Mouse (Mus musculus) midbrain, postnatal 0 days (tissue): ENCODE measurements around the gene Gm6034. TPM values are rescaled to one million over a fixed set of nuclear protein-coding genes. Genes with fewer than 3 reads are reported as not detected.

Source experiments
- polyA plus RNA-seq: library from polyadenylated mRNA; unstranded; fragments of >200 nt; fragmentation: Nextera tagmentation; extraction: Ambion mirVana; gene quantifications from 2 replicates; pipeline ENCODE4 v1.2.1, GENCODE M21; 2015
- total RNA-seq: library from RNA; depleted of rRNA; stranded (reverse); fragments of >200 nt; gene quantifications from 2 replicates; pipeline ENCODE4 v1.2.3, GENCODE M21; 2014; rRNA removed

The Gm6034 gene
- total and polyA plus RNA-seq, 2 experiments from 2014 or later: 0.16 TPM; not detected in 1

Other genes starting within 250 kb of the Gm6034 start
- gene Ier3, start 221.3 kb upstream of the Gm6034 start, total RNA-seq: 10.9 and 13.5 TPM in 2 replicates
- 12.2 and 16.0 TPM in 2 replicates for gene Ier3, start 221.3 kb upstream of the Gm6034 start, polyA plus RNA-seq
- gene Flot1, start 219.7 kb upstream of the Gm6034 start, total RNA-seq: 112 and 122 TPM in 2 replicates
- gene Flot1, start 219.7 kb upstream of the Gm6034 start, polyA plus RNA-seq: 124 and 140 TPM in 2 replicates
- 3,416 and 3,526 TPM in 2 replicates for gene Tubb5, start 204.7 kb upstream of the Gm6034 start, total RNA-seq
- gene Tubb5, start 204.7 kb upstream of the Gm6034 start, polyA plus RNA-seq: 1,872 and 1,886 TPM in 2 replicates
- 22.4 and 22.6 TPM in 2 replicates for gene Mdc1, start 201.4 kb upstream of the Gm6034 start, total RNA-seq
- 3.7 and 4.7 TPM in 2 replicates for gene Mdc1, start 201.4 kb upstream of the Gm6034 start, polyA plus RNA-seq
- 7.6 and 12.1 TPM in 2 replicates for gene Nrm, start 181.6 kb upstream of the Gm6034 start, total RNA-seq
- gene Nrm, start 181.6 kb upstream of the Gm6034 start, polyA plus RNA-seq: 11.0 and 11.8 TPM in 2 replicates
- 16.2 and 33.0 TPM in 2 replicates for gene Ppp1r18, start 177.4 kb upstream of the Gm6034 start, total RNA-seq
- gene Ppp1r18, start 177.4 kb upstream of the Gm6034 start, polyA plus RNA-seq: 14.1 and 14.4 TPM in 2 replicates
- gene Dhx16, start 163.1 kb upstream of the Gm6034 start, total RNA-seq: 26.7 and 27.7 TPM in 2 replicates
- 23.6 and 25.1 TPM in 2 replicates for gene Dhx16, start 163.1 kb upstream of the Gm6034 start, polyA plus RNA-seq
- gene 2310061I04Rik, start 145.5 kb upstream of the Gm6034 start, total RNA-seq: 43.5 and 47.7 TPM in 2 replicates
- 88.3 and 89.3 TPM in 2 replicates for gene 2310061I04Rik, start 145.5 kb upstream of the Gm6034 start, polyA plus RNA-seq
- 199 and 216 TPM in 2 replicates for gene Atat1, start 132.9 kb upstream of the Gm6034 start, total RNA-seq
- gene Atat1, start 132.9 kb upstream of the Gm6034 start, polyA plus RNA-seq: 326 and 332 TPM in 2 replicates
- 37.2 and 46.6 TPM in 2 replicates for gene Mrps18b, start 126.6 kb upstream of the Gm6034 start, total RNA-seq
- gene Mrps18b, start 126.6 kb upstream of the Gm6034 start, polyA plus RNA-seq: 55.7 and 57.4 TPM in 2 replicates
- gene Ppp1r10, start 126.5 kb upstream of the Gm6034 start, total RNA-seq: 39.3 and 52.8 TPM in 2 replicates
- 23.0 and 24.8 TPM in 2 replicates for gene Ppp1r10, start 126.5 kb upstream of the Gm6034 start, polyA plus RNA-seq
- 61.8 and 67.0 TPM in 2 replicates for gene Abcf1, start 73.2 kb upstream of the Gm6034 start, total RNA-seq
- 89.0 and 100 TPM in 2 replicates for gene Abcf1, start 73.2 kb upstream of the Gm6034 start, polyA plus RNA-seq
- 94.9 and 117 TPM in 2 replicates for gene Gnl1, start 63.1 kb upstream of the Gm6034 start, total RNA-seq
- gene Gnl1, start 63.1 kb upstream of the Gm6034 start, polyA plus RNA-seq: 80.8 and 82.8 TPM in 2 replicates
- 43.9 and 57.8 TPM in 2 replicates for gene Prr3, start 62.7 kb upstream of the Gm6034 start, total RNA-seq
- 97.0 and 100 TPM in 2 replicates for gene Prr3, start 62.7 kb upstream of the Gm6034 start, polyA plus RNA-seq
- gene H2-T24, start 22.4 kb upstream of the Gm6034 start, total RNA-seq: 0.16 and 1.7 TPM in 2 replicates
- 5.3 and 7.2 TPM in 2 replicates for gene H2-T24, start 22.4 kb upstream of the Gm6034 start, polyA plus RNA-seq
- 6.1 and 9.2 TPM in 2 replicates for gene H2-T23, start 10.1 kb upstream of the Gm6034 start, total RNA-seq
- gene H2-T23, start 10.1 kb upstream of the Gm6034 start, polyA plus RNA-seq: 6.4 and 7.3 TPM in 2 replicates
- 11.5 and 11.8 TPM in 2 replicates for gene H2-T22, start 214 bp upstream of the Gm6034 start, total RNA-seq
- 7.1 and 8.3 TPM in 2 replicates for gene H2-T22, start 214 bp upstream of the Gm6034 start, polyA plus RNA-seq
- gene Gm11127, start 15.4 kb downstream of the Gm6034 start, total RNA-seq: 0.19 TPM in 1 of 2 replicates, not detected in the other
- 0.12 TPM in 1 of 2 replicates, not detected in the other for gene Gm11127, start 15.4 kb downstream of the Gm6034 start, polyA plus RNA-seq
- gene Gm19684, start 78.7 kb downstream of the Gm6034 start, total RNA-seq: not detected in 2 replicates
- gene Gm19684, start 78.7 kb downstream of the Gm6034 start, polyA plus RNA-seq: not detected in 2 replicates
- gene Gm7030, start 86.5 kb downstream of the Gm6034 start, total RNA-seq: not detected in 2 replicates
- not detected in 2 replicates for gene Gm7030, start 86.5 kb downstream of the Gm6034 start, polyA plus RNA-seq
- not detected in 2 replicates for gene Gm8909, start 125.6 kb downstream of the Gm6034 start, total RNA-seq
- not detected in 2 replicates for gene Gm8909, start 125.6 kb downstream of the Gm6034 start, polyA plus RNA-seq
- gene H2-T3, start 147.3 kb downstream of the Gm6034 start, total RNA-seq: not detected in 2 replicates
- not detected in 2 replicates for gene H2-T3, start 147.3 kb downstream of the Gm6034 start, polyA plus RNA-seq
- 47.7 and 48.5 TPM in 2 replicates for gene Rpp21, start 215.1 kb downstream of the Gm6034 start, total RNA-seq
- 169 and 187 TPM in 2 replicates for gene Rpp21, start 215.1 kb downstream of the Gm6034 start, polyA plus RNA-seq
- 23.5 and 29.6 TPM in 2 replicates for gene Trim39, start 229.3 kb downstream of the Gm6034 start, total RNA-seq
- gene Trim39, start 229.3 kb downstream of the Gm6034 start, polyA plus RNA-seq: 12.5 and 14.3 TPM in 2 replicates
- not detected in 2 replicates for gene H2-M10.2, start 243.5 kb downstream of the Gm6034 start, total RNA-seq
- gene H2-M10.2, start 243.5 kb downstream of the Gm6034 start, polyA plus RNA-seq: not detected in 2 replicates